Mouse (Mus musculus): ENCODE measurements around the gene Tex9.
A peak's percentile ranks its signal among the peaks of the same experiment; 100 is the strongest.
"Not testable (repeated sequence)": the region's sequence is repeated elsewhere in the genome, so short reads cannot be mapped to it uniquely, and the experiment has no call there.

The Tex9 gene

DNA sequence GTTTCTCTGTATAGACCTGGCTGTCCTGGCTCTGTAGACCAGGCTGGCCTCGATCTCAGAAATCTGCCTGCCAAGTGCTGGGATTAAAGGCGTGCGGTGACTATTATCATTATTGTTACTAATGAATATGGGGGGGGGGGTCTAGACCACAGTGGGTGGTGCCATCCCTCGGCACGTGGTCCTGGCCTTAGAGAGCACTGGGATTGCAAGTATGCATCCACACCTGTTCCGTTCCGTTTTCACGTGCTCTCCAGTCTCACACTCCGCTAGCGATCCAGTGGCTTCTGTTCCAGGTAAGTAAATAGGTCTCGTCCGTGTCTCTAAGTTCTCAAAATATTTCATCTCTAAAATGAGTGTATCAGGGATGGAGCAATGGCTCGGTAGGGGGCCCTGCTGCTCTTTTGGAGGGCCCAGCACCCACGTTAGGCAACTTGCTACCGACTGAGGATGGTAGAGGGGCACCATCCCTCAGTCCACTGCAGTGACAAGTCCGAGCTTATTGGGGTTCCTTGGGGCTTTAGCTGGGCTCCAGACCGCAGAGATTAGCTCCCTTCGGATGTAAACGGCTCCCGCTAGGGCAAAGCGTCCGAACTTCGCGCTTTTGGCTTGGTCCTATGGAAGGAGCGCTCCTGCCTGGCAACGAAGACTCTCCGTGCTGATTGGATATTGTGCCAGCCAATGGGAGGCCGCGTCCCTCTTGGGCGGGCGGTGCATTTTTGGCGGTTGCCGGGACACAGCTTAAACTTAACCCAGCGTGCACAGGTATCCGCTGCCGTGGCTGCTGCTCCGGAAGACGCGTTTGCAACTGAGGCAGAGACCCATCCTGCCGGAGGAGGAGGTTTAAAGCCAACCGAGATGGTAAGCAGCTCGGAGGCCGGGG lies 54.0 kb downstream of the Tex9 start, which contains the start of gene Mns1:
Gene Mns1 (plus strand): TSS at position 190 of the 880 bp plus-strand sequence.
- DNase-seq, result peak; percentile 96

DNA sequence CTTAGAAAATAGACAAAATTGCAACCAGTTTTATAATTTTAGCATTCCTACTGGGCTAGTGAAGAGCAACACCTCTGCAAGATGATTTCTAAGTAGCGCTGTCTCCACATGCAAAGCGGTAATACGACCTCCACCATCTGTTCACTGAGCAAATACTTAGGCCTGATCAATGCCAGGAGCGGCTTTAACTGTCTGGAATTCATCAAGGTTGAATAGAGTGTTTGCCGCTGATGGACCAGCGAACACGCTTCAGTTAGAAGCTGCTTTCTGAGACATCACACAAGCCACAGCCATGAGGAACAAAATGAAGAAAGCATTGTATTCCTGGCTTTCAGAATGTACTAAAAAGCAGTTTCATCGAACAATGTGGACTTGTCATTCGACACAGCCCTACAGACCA lies 57.1 kb downstream of the Tex9 start:
- no peak for DNase-seq

DNA sequence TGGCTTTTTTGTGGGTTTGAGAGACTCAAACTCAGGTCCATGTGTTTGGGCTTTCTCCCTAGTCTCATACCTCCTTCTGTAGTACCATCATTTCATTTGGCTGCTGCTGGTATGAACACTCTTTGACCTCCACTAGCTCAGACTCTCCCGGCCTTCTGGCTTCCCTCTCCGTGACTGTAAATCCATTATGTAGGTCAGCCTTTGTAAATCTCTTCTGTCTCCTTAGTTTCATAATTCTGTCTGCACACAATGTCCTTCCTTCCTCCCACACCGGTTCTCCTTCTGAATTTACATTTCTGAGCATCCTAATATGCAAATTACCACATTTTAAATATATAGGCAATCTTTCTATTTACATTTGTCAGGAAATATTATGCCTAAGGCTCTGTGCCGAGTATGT lies 64.2 kb downstream of the Tex9 start:
- no peak for DNase-seq

- DNase-seq, result no peak
These were observed 66.6 kb downstream of the Tex9 start for GRCm38 (mm10) chr9:72425300-72425850.

DNA sequence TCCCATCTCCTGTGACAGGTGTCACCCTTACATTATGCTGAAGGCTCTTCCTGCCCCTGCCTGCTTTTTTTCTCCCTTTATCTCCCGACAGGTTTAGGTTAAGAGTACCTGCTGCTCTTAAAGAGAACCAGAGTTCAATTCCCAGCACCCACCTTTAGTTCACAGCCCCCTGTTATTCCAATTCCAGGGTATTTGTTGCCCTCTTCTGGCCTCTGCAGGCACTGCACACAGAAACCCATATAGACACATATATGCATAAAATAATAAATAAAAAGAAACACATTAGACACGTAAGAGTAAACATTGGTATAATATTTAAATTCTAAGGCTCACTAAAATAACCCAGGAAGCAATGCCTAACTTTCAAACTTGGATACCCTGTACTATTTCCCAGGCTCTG lies 69.3 kb downstream of the Tex9 start:
- DNase-seq, result no peak

DNA sequence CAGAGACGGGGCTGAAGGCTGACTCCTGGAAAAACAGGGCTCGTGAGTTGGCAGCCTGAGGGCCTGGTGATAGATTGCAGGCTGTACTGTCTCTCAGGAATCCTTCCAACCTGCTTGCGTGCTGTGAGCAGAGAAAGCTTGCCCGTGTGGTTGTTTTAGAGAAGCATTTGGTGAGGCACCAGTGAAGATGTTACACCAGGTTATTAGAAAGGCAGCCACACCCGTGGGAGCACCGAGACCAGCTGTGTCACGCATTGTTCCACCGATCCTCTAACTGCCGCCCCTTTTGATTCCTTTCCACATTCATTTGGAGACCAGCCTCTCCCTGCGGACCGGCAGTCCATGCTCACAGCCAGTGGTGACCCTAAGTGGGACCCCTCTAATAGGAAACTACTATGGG lies 69.7 kb downstream of the Tex9 start:
- no peak for DNase-seq

GRCm38 (mm10) chr9:72420490-72420889 lies 71.5 kb downstream of the Tex9 start:
- DNase-seq, result no peak

DNA sequence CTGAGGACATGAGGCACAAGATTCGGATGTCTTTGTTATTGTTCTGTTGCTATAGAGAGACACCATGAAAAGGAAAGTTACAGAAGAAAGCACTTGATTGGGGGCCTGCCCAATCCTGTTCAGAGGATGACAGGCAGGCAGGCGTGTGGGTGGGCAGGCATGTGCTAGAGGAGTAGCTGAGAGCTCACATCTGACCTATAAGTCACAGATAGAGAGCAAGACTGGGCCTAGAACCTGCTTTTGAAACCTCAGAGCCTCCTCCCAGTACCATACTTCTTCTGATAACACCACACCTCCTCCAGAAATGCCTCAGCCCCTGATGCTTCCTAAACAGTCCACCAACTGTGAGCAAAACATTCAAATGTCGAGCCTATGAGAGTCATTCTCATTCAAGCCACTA lies 73.6 kb downstream of the Tex9 start:
- no peak for DNase-seq

- DNase-seq, result no peak
These were observed 80.3 kb downstream of the Tex9 start for GRCm38 (mm10) chr9:72411746-72412145.

GRCm38 (mm10) chr9:72409381-72410225 lies 82.4 kb downstream of the Tex9 start:
- peak; percentile 15 for DNase-seq

DNA sequence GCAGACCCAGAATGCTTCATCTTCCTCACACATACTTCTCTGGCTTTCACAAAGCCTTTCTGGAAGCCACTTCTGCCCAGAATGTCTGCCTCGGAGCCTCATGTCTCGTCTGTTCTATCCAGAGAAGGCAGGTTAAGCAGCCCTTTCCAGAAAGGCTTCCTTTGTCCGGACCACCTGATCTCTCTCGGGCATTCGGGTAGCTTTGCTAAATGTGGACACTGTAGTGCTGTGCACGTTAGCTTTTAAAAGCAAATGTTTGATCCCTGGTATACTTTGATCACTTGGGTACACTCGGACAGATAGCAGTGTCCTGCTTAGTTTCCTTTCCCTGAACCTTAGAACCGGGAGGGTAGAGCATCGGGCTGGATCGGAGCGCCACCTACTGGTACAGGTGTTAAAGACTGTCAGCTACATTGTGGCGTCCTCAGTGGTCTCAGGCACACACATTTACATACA lies 83.9 kb downstream of the Tex9 start:
- DNase-seq, result peak; percentile 85

GRCm38 (mm10) chr9:72405882-72406638 lies 86.0 kb downstream of the Tex9 start:
- DNase-seq, result no peak

- no peak for DNase-seq
These were observed 87.1 kb downstream of the Tex9 start for GRCm38 (mm10) chr9:72404934-72405333.

DNA sequence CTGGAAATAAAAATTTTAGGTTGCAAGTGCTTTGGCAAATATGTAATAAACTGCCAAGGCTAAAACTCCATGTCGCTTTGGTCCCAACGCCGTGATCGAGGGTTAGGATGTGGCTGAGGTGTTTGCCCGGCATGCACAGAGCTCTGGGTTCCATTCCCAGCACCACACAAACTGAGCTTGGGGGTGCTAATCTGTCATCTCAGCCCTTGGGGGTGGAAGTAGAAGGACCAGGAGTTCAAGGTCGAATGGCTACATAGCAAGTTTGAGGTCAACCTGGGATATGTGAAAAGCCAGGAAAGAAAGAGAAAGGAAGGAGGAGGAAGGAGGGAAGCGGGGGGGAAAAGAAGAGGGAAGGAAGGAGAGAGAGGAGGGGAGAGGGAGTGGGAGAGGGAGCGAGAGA lies 87.6 kb downstream of the Tex9 start:
- DNase-seq, result no peak

GRCm38 (mm10) chr9:72403421-72403820 lies 88.6 kb downstream of the Tex9 start:
- no peak for DNase-seq

GRCm38 (mm10) chr9:72401769-72402168 lies 90.2 kb downstream of the Tex9 start:
- not testable (repeated sequence) for DNase-seq
